Mouse (Mus musculus) lung, postnatal 36 days (tissue): Measurements from ENCODE around the gene Wars.

Experiments used
- DNase-seq: peaks from one replicate; pipeline ENCODE4 v3.0.0; 2022; ENCODE audit warnings: mixed read lengths

Gene Wars

DNA sequence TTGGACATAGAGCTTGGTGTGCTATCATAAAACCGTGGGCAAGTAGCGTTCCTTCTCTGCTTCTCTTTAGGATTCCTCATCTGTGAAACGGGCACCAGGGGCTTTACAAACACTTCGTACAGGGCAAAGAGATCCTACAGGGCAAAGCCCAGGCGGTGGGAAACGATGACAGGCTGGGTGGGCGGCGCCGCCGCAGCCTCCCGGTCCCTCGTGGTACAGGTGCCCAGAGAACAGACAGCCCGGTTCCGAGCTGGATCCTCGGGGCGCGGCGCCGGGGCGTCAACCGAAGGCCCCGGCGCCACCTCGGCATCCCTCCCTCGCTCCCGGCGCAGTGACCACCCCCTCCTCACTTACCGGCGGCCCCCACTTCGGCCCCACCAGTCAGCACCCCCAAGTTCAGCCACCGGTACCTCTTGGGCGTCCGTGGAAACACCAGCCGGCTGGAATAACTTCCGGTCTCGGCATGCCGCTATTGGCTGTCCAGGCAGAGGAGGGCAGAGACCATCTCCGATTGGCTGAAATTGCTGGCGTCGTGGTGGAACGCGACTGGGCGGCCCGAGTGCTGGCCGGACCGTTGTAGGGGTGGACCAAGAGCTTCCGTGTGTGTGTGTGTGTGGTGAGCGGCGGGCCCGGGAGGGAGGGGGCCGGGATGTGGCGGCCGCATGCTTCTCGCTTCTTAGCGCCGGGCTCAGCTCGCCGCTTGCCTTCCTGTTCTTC is at the start of gene Wars:
Gene Wars, minus strand, starts transcription at position 460 of the 717 bp plus-strand sequence.
- DNase-seq = peak; percentile 97

DNA sequence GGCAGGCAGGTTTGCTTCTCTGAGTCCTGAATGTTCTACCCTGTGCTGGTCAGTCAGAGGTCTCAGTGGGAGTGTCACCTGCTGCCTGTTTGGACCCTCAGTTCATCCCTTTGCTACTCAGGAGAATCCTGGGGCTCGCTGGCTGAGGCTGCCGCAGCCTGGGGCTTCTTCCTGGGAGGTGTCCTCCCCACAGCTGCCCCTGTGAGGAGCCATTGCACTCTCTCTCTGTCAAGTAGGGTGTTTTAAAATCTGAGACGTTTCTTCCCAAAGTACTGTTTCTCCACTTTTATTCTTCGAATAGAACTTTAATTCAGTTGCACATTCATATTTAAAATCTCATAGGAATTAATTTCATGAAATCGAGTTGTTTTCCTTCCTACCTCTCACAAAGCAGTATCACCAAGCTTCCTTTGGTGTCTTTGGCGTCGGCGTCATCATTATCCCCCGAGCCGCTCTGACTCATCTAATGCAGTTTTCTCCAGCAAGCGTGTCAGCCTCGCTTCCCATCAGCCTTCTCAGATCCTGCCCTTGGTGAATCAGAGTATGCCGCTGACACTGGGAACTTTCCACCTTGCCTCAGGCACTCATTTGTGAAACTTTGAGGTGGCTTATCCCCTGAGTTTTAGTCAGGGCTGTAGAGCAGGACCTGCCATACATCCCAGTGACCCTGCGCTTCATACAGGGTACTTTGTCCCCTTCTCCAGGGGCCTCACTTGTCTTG is 48.4 kb upstream of the Wars start:
- DNase-seq = no peak

DNA sequence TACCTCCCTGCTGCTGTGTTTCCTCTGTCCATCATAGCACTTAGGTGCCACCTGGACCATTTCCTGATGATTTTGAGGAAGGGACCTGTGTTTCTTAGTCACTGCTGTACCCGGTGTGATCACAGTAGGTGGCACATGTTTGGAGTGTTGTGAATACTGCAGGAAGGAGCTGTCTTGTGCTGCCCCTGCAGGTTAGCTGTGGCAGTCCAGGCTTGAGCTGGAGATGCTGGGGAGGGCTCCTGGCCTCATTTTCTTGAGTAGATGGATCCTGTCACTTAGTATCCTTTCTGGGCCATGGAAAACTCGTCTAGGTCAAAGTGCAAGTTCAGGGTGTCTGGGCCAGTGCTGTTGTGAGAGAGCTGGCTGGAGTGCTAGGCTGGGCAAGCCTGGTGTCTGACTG is 47.3 kb upstream of the Wars start:
- DNase-seq = no peak

DNA sequence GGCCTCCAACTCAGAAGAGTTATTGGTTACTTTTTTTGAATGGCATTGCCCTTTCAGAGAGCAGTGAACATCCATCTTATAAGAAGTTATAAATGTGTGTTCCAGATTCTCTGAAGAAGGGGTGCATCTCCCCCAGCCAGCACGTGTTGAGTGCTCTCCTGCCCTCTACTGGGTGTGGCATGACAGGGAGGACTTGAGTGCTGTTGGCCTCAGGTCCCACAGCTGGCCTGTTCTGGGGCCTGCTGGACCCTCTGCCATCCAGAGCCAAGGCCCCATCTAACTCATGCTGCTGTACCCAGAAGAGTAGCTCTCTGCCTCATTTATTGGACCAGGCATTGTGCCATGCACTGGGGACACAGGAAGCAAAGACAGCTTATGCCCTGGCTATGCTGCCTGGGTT is 46.3 kb upstream of the Wars start:
- no peak for DNase-seq

DNA sequence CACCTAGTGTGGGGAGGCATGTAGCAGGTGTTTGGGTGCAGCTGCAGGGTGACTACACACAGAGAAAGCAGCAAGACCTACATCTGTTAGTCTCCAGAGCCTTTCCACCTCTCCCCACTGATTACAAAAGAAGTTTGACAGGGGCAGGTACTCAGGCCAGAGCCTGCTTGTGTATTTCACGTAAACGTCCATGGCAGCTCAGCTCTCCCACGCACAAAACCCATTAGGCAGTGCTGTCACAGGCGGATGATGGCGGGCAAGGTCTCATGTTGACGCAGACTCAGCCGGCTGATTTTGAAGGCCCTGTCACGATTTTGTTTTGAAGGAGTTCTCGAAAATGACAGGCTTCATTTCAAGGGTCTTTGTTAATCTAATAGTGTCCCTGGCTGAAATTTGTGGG is 45.3 kb upstream of the Wars start:
- DNase-seq = no peak

DNA sequence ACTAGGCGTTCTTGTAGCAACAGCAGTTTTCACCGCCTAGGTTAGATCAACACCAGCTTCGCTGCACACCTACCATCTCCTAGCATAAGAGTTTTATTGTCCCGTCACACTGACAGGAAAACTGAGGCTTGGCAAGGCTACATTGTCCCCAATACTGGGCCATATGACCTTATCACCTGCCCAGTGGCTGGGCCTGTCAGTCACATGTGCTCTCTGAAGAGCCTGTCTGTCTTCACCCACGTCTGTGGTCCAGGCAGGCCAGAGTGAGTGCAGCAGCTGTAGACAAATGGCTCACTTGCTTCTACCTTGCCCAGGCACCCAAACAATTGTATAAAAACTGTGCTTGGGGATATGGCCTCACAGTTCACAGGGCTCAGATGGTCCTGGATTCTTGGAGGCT is 44.9 kb upstream of the Wars start:
- no peak for DNase-seq

DNA sequence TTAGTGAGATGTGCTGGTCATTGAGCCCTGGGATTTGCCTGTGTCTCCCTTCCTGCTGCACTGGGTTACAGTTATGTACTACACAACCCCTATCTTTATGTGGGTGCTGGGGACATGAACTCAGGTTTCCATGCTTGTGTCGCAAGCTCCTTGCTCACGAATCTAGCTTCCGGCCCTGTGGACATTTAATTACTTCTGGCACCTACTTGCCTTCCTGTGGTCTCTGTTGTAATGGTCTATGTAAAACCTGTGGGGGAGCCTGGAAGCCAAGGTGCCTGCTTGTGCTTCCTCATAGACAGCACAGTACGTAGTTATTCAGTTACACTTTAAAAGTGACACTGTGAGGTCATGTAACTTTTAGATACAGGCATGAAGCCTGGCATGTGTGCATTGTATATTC is 43.5 kb upstream of the Wars start:
- DNase-seq = no peak

DNA sequence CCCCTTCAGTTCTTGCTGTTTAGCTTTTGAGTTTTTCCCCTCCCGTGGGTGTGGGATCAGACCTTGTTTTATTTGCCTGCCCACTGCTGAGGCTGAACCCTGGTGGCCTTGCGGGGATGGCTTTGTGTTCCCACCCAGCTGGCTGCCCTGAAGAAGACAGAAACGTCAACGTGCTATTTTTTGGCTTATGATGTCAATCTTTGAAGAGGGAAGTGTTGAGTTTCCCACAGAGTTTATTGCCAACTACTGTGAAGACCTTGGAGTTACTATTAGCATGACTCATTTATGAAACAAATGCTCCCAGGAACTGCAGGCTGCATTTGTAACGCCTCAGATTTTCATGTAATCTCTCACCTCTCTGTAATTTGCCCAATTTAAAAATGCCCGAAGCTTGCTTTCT is 42.9 kb upstream of the Wars start:
- DNase-seq = no peak

DNA sequence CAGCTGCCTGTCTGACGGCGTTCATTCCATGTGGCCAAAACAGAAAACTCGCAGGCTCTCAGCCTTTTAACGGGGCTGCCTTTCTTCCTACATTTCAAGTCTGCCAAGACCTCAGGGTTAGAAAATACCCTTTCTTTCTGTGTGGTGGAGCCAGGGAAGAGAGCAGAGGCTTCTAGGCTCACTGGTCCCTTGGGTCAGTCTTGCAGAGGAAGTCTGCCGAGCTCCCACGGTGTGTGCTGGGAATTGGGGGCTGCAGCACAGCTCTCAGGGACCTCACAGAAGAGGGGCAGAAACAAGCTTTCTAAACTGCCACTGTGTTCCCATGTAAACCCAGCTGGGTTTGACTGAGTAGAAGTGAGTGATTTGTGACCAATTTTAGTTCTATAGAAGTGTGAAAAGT is 40.3 kb upstream of the Wars start:
- DNase-seq = no peak

DNA sequence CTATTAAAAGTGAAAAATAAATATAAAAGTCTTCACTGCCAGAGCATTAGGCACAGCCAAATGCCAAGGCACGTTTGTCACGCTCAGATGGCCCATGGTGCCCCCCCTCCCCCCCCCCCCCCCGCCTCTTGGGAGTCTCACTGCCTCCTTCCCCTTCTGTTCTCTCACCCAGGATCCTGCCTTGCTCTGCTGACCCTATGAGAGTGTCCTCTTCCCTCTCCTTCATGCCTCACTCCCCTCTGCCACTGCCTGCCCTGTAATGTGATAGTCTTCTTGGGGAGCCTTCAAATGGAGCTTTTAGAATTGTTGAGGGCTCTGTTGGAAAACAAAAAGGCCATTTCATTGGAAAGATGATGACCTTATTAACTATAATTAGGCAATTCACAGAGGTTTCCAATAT is 38.1 kb upstream of the Wars start:
- no peak for DNase-seq

DNA sequence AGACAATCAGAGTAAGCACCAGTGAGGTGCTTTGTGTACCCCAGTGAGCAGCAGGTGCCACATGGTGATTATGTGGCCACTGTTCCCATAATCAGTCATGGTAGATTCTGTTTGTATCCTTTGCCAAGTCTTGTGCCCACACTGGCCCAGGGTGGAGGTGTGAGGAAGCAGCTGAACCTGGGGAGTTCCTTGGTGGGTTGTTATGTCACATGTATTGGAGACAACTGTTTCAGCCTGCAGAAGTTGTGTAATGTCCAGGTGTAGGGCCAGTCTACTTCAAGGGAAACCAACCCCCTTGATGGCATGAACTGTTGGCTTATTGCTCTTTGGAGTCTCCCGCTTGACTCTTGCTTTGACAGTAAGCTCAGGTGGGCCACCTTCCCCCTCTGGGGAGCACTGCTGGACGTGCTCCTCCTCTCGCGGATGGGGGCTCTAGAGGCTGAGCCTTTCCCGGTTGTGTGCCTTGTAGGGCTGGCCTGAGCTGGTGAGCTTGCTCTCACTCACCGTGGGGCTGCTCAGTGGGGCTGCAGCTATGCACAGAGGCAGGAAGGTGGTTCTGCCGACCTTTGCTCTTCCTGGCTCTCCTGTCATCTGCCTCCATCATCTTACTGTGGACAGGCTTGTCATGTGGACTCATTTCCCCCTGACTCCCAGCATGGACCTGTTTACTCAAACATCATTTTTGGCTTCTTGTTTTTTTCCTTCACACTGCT is 37.5 kb upstream of the Wars start:
- no peak for DNase-seq

DNA sequence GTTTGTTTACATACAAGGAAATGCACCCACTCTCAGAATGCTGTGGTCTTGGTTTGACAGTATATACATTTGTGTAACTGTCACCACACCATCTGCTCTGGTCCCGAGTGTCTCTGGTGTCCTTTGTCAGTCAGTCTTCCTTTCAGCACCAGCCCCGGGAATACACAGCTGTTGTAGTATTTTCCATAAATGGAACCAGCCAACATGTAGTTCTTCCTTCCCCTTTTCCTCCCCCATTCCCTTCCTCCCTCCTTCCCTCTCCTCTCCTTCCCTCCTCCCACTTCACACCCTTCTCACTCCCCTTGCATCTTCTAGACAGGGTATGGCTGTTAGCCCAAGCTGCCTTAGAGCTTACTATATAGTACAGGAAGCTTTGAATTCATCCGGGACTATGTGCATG is 35.5 kb upstream of the Wars start:
- no peak for DNase-seq

DNA sequence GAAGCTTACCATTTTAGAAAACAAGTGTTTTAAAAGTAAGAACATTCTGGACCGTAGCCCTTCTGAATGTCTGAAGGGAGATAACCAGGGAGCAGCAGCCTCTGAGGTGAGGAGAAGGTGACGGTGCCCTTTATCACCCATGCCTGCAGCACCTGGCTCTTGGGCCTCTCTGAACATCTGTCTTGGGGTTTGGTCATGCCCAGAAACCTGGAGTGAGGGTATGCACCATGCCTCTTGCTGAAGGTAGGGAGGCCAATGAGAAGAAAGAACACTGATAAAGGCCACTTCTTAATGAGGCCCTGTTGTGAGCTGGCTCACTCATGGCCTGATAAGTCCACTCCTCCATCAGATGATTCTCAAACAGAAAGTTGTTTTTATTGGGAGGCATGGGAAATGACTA is 34.3 kb upstream of the Wars start:
- no peak for DNase-seq

DNA sequence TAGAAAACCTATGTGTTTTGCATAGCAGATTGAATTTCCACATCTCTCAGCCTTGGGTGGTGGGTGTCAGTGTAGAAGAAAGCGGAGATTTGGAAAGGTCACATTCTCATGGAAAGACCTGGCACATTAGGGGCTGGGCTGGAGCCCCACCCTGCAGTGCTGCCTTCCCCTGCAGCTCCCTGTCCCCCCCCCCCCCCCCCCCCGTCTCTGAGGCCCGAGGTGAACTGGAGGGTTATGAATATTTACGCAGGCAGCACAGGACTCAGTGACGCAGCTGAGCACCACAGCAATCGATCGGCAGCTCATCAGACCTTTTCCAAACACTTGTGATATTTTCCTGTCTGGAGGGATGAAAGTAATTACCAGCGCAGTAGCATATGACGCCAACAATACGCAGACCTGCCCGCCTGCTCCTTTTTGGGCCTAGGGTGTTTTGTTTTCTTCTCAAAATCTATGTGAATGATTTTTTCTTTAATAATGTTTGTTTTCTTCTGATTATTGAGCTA is 32.7 kb upstream of the Wars start:
- DNase-seq = no peak

DNA sequence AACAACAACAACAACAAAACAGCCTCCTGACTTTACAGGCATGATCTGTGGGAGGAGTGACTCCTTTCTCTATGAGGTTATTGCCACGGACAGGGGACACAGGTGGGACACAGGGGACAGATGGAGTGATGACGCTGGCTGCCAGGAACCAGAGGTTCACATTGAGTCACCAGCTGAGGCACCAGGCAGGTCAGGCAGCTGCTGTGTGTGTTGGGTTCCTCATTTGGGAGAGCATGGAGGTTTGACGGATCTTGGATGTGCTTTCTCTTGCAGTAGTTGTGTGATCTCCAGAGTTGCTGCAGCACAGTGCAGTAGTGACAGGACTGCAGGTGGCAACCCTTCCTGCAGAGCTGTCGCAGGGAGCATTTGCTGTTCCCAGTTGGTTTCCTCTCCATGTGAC is 24.8 kb upstream of the Wars start:
- no peak for DNase-seq

DNA sequence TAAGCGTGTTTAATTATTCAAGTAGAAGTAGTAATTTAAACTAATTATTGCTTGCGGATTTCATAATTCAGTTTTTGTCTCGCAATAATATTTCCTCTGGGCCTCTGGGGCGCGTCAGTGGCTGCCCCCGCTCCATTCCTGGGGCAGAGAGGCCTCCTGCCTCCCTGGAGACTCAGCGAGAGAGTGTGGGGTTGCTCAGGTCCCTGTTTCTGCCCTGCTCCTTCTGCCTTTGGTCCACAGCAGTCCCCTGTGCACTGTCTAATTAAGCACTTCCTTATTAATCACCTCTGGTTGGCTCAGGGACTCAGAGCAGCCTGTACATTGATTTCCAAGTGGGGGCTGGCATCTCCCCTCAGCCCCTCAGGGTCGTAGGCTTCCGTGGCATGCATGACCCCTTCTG is 23.5 kb upstream of the Wars start:
- no peak for DNase-seq

DNA sequence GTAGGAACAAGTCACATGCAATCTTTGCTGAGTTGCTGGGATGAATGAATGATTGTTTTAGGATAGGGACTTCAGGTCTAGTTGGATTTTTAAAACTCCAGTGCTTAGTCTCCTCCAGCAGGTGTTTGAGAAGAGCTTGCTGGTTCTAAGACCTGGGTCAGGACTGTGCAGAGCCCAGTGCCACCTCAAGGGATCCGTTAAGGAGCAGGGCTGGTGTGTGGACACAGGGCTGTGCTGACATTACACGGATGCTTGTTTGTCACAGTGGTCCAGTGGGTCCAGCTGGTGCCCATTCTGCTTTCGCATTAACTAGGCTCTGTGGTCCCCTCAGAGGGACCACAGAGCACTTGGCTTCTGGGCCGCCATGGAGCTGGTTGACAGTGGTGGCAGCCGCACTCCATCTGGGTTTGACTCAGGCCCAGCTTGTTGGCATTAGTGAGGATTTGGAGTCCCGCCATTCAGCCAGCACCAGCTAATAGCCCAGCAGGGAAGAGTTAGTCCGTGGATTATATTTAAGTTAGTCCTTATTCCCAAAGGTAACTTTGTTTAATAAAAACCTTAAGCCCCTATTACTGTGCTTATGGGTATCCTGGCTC is 22.6 kb upstream of the Wars start:
- DNase-seq = no peak

DNA sequence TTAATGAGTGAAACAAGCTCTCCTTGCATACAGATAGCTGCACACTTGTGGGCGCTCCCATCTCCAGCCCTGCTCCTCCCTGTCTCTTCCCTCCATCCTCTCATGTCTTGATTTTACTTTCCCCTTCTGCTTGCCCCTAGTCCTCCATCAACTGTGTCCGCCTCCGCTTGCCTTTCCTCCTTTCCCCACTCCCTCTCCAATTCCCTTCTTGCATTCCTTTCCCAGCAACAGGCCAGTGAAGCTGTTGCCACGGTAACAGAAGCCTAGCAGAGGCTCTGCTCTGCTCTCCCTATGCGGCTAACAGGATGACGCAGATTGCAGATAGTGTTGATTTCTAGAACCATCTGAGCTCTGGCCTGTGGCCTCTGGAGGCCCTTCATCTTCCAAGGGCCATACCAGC is 21.9 kb upstream of the Wars start:
- no peak for DNase-seq

DNA sequence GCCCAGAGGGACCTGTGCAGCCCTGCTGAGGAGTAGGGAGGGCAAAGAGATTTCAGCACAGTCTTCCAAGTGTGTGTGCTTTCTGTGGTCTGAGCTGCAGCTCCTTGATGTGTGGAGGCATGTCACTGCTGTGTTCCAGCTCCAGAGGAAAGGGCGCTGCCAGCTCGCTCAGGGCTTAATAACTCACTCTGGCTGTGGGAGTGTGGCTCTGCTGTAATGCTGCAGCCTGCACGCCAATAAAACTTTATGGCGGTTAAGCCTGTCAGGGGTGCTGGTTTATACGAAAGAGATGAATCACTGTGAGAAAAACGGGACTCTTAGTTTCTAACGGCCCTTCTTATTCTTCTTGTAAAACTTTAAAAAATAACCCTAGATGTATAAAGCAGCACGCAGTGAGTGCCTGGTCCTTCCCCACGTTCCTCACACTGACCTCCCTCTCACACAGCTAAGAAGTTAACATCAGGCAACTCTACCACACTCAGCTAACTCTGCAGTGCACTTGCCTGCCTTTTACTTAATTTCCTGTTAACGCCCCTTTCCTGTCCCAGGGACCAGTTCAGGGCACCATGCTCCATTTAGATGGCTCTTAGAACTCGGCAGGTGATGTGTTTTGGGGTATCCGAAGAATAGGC is 20.9 kb upstream of the Wars start:
- no peak for DNase-seq

DNA sequence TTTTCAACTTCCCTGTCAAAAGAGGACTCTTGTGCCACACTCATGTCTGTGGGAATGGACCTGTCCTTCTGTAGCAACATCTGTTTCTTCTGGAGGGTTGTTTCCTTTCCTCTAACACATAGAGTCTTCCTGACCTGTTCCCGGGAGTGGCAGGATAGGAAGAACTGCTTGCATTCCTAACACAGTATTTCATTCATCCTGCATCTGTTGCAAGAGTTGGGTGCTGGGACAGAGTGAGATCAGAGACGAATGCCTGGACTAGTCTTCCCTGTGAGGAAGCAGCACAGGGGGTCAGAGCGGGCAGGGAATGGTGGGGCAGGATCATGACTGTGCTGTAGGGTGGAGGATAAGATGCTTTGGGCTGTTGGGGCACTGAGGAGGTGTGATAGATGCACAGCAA is 20.2 kb upstream of the Wars start:
- no peak for DNase-seq

DNA sequence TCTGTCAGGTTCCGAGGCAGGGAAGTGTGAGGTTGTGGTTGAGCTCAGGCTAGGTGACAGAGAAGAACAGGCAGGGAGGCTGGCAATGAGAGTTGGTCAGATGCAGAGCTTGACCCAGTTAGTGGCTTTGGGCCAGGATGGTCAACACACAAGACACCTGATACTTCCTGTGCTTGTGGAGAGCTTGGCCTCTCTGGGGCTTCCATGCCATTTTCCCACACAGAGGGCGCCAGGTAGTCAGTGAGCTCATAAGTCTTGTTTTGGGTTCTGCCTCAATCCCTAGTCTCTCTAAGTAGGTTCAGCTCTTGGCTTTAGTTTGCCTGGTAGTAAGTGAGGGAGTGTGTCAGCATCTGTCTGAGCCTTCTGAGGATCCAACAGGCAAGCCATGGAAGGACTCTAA is 18.5 kb upstream of the Wars start:
- DNase-seq = no peak

DNA sequence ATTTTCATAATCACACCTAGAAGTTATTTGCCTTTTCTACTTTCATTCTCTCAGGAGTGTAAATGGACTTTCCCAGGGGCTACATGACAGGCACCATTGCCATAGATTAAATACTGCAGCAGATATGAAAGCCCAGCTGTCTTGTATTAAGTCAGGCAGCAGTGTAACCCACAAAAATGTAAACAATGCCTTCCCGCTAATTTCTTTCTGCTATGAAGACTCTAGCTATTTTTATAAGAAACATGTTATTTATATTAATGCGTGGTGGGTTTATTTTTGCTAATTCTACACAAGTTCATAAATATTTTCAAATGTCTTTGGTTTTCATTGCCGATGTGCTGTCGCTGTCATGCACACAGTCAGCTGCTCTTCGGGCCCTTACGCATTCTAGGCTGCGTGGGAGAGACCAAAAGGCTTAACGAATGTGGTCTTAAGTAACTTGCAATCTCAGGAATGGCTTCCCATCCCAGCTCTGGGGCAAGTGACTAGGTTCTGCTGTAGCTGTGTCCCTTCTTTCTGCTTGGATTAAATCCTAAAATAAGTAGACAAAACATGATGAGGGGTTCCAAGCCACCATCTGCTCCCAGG is 16.0 kb upstream of the Wars start:
- DNase-seq = no peak

DNA sequence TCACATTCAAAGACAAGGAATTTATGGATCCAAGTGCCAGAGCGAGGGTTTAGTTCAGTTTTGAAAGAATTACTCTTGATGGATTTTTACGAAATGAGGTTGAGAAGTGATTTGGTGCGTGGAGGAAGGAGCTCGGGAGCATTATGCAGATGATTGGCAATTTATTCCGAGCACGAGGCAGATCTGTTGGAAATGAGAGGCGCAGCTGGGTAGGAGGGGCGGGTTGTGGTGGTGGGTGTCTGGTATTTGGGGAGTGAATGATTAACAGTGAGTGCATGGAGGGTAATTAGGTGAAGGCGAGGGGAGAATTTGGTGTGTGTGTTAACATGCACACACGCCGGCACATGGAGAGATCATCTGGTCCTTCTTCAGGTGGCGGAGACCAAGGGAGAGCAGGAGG is 12.4 kb upstream of the Wars start:
- no peak for DNase-seq
